ENCODE assay signal across 8 mouse cellular contexts in the genomic region with DNA sequence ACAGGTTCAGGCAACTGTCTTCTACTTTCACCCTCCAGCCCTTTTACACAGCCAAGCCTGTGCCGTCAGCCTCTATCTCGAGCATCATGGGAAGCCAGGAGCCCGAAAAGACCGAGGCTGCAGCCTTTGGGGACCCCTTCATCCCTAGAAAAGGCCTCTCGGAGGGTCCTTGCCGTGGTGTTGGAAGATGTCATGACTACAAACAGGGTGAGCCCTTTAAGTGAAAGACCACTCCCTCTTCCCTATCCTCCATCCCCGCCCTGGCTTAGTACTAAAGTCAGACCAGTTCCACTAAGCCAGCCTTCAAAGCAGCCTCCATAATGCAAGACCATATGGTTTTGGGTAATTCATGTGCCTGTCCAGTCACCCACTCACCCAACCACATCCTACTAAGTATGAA. TPM values are rescaled to one million over a fixed set of nuclear protein-coding genes. Genes with fewer than 3 reads are reported as not detected.
DNase-seq lines count a peak whose midpoint lies in the region; ATAC-seq and TF ChIP-seq lines count a peak whose summit lies in the region.

No protein-coding gene starts in this region.

- peak overlapping the region; percentile 90 for H3K9ac ChIP-seq in heart, adult 2 months (ENCODE audit: low read depth, low read length)
- peak overlapping the region; percentile 81 for H3K9ac ChIP-seq in embryonic facial prominence, embryonic 15.5 days
- peak overlapping the region; percentile 83 for H3K9ac ChIP-seq in limb, embryonic 14.5 days (ENCODE audit: low read depth, low read length, severe bottlenecking)
- peak overlapping the region; percentile 89 for H3K9ac ChIP-seq in stomach, postnatal 0 days (ENCODE audit: low read length)

- H3K36me3 ChIP-seq in heart, adult 2 months (ENCODE audit: control insufficient read depth, insufficient read depth, low read length) = peaks cover 16% of the 10 kb centered on the region
- peaks cover 46% of the 10 kb centered on the region for H3K36me3 ChIP-seq in embryonic facial prominence, embryonic 15.5 days
- H3K36me3 ChIP-seq in limb, embryonic 14.5 days (ENCODE audit: control insufficient read depth, insufficient read depth, low read length) = peaks cover 42% of the 10 kb centered on the region
- H3K36me3 ChIP-seq in stomach, postnatal 0 days (ENCODE audit: control insufficient read depth, insufficient read depth, low read length) = peaks cover 19% of the 10 kb centered on the region

- no peak for TF ChIP-seq EP300 in heart, adult 2 months (IDR thresholded peaks at IDR 0.05; ENCODE audit: insufficient read depth, low read depth, low read length)
- no peak for TF ChIP-seq EP300 in stomach, postnatal 0 days (optimal IDR thresholded peaks at IDR 0.05)

- H3K4me3 ChIP-seq in heart, adult 2 months = peak overlapping the region; percentile 69
- peak overlapping the region; percentile 63 for H3K4me3 ChIP-seq in embryonic facial prominence, embryonic 15.5 days (replicated peaks)
- peak overlapping the region; percentile 70 for H3K4me3 ChIP-seq in limb, embryonic 14.5 days (replicated peaks; ENCODE audit: low read length)
- peak overlapping the region; percentile 75 for H3K4me3 ChIP-seq in stomach, postnatal 0 days (ENCODE audit: low read depth, low read length)

- ATAC-seq in embryonic facial prominence, embryonic 15.5 days (ENCODE audit: insufficient number of reproducible peaks, low FRiP score, low TSS enrichment, low read depth) = no peak
- no peak for ATAC-seq in limb, embryonic 14.5 days (ENCODE audit: low FRiP score, low read depth)
- no peak for ATAC-seq in stomach, postnatal 0 days (ENCODE audit: low FRiP score, low TSS enrichment)

- TF ChIP-seq POLR2A in heart, adult 2 months (IDR thresholded peaks at IDR 0.05; ENCODE audit: insufficient read depth, low read depth, low read length) = no peak
- TF ChIP-seq POLR2A in limb, embryonic 14.5 days (IDR thresholded peaks at IDR 0.05; ENCODE audit: borderline replicate concordance, extremely low read depth, insufficient read depth, insufficient read length) = no peak

- intact Hi-C loops in heart, adult 2 months (cut with DNase I) = loop anchor here (5.0 kb wide), 1 partner anchor 80 kb away; a partner anchor contains a TSS

- TF ChIP-seq CTCF in heart, adult 2 months (IDR thresholded peaks at IDR 0.05) = no peak
- no peak for TF ChIP-seq CTCF in stomach, postnatal 0 days (IDR thresholded peaks at IDR 0.05; ENCODE audit: low read depth)

- H3K9me3 ChIP-seq in embryonic facial prominence, embryonic 15.5 days (replicated peaks) = no peaks in the 10 kb centered on the region
- no peaks in the 10 kb centered on the region for H3K9me3 ChIP-seq in limb, embryonic 14.5 days (ENCODE audit: control insufficient read depth, low read length)
- H3K9me3 ChIP-seq in stomach, postnatal 0 days (ENCODE audit: control insufficient read depth, low read length) = no peaks in the 10 kb centered on the region

- H3K4me1 ChIP-seq in heart, adult 2 months (ENCODE audit: control insufficient read depth, insufficient read depth, low read length) = peaks cover 5% of the 10 kb centered on the region
- H3K4me1 ChIP-seq in embryonic facial prominence, embryonic 15.5 days = peaks cover 21% of the 10 kb centered on the region
- peaks cover 8% of the 10 kb centered on the region for H3K4me1 ChIP-seq in limb, embryonic 14.5 days (ENCODE audit: control insufficient read depth, insufficient read depth, low read length)
- H3K4me1 ChIP-seq in stomach, postnatal 0 days (replicated peaks; ENCODE audit: control insufficient read depth, insufficient read depth) = no peaks in the 10 kb centered on the region

- H3K4me2 ChIP-seq in embryonic facial prominence, embryonic 15.5 days (replicated peaks) = peak overlapping the region; percentile 78
- peak overlapping the region; percentile 79 for H3K4me2 ChIP-seq in limb, embryonic 14.5 days (replicated peaks; ENCODE audit: low read depth, low read length, severe bottlenecking)
- peak overlapping the region; percentile 78 for H3K4me2 ChIP-seq in stomach, postnatal 0 days (replicated peaks; ENCODE audit: low read depth)

- peaks cover 2% of the 10 kb centered on the region; the same call in 1 of the 2 replicates for H3K79me2 ChIP-seq in heart, adult 2 months (replicated peaks; ENCODE audit: control insufficient read depth, insufficient read depth, low read length)

- no peak for DNase-seq in heart, adult 2 months
- no peak for DNase-seq in heart, adult 9 months (ENCODE audit: low spot score in 2 of 2)
- DNase-seq in 416B (ENCODE audit: low read depth) = peak; percentile 52
- peak; percentile 32 for DNase-seq in limb, embryonic 14.5 days (ENCODE audit: low spot score)
- no peak for DNase-seq in stomach, postnatal 0 days (ENCODE audit: low spot score)
- no peak for DNase-seq in urinary bladder, postnatal 10 days (ENCODE audit: low spot score)
- DNase-seq in natural killer cell, adult 2 months (ENCODE audit: low spot score in 2 of 2) = no peak

- peak overlapping the region; percentile 95 for H3K27ac ChIP-seq in heart, adult 2 months
- peak overlapping the region; percentile 99 for H3K27ac ChIP-seq in embryonic facial prominence, embryonic 15.5 days (replicated peaks)
- peak overlapping the region; percentile 92 for H3K27ac ChIP-seq in limb, embryonic 14.5 days (replicated peaks; ENCODE audit: low read depth, low read length)
- peak overlapping the region; percentile 99 for H3K27ac ChIP-seq in stomach, postnatal 0 days (replicated peaks)

- no peaks in the 10 kb centered on the region for H3K27me3 ChIP-seq in heart, adult 2 months (ENCODE audit: control insufficient read depth, insufficient read depth, low read length)
- no peaks in the 10 kb centered on the region for H3K27me3 ChIP-seq in embryonic facial prominence, embryonic 15.5 days
- no peaks in the 10 kb centered on the region for H3K27me3 ChIP-seq in limb, embryonic 14.5 days (ENCODE audit: control insufficient read depth, insufficient read depth, low read length)
- H3K27me3 ChIP-seq in stomach, postnatal 0 days (ENCODE audit: control insufficient read depth, insufficient read depth, low read length) = no peaks in the 10 kb centered on the region

- 2% methylated on average over 7 of the region's 7 CpGs for WGBS in heart, adult 2 months
- WGBS in embryonic facial prominence, embryonic 15.5 days = 2% methylated on average over 7 of the region's 7 CpGs
- WGBS in limb, embryonic 14.5 days = 0% methylated on average over 7 of the region's 7 CpGs
- WGBS in stomach, postnatal 0 days = under 1% methylated on average over 7 of the region's 7 CpGs

RNA-seq across cellular contexts. Expression of a gene that starts 6.9 kb away (rescaled TPM):
- 10 to 100 TPM; 31.2 to 33.9 TPM for total RNA-seq in heart, adult 2 months (2021)
- polyA plus RNA-seq in heart, adult 2 months (2012; rRNA removed) = 13.4 and 16.4 TPM in 2 replicates
- polyA plus RNA-seq in embryonic facial prominence, embryonic 15.5 days (2015; fragmentation: Nextera tagmentation; extraction: Ambion mirVana) = 17.1 and 17.3 TPM in 2 replicates
- polyA plus RNA-seq in limb, embryonic 14.5 days (2012; rRNA removed) = 49.8 and 57.2 TPM in 2 replicates
- polyA plus RNA-seq in limb, embryonic 14.5 days (2014; fragmentation: Nextera tagmentation; extraction: Ambion mirVana) = 17.3 and 21.1 TPM in 2 replicates
- 8.7 and 9.3 TPM in 2 replicates for polyA plus RNA-seq in stomach, postnatal 0 days (2015; fragmentation: Nextera tagmentation; extraction: Ambion mirVana)

RNA-seq across cellular contexts. Expression of a gene that starts 12.6 kb away (rescaled TPM):
- total RNA-seq in heart, adult 2 months (2021) = 10 to 100 TPM; 23.1 to 28.0 TPM
- polyA plus RNA-seq in heart, adult 2 months (2012; rRNA removed) = 45.6 and 61.6 TPM in 2 replicates
- 46.3 and 55.9 TPM in 2 replicates for polyA plus RNA-seq in embryonic facial prominence, embryonic 15.5 days (2015; fragmentation: Nextera tagmentation; extraction: Ambion mirVana)
- polyA plus RNA-seq in limb, embryonic 14.5 days (2012; rRNA removed) = 65.8 and 86.0 TPM in 2 replicates
- polyA plus RNA-seq in limb, embryonic 14.5 days (2014; fragmentation: Nextera tagmentation; extraction: Ambion mirVana) = 43.7 and 49.7 TPM in 2 replicates
- 30.4 and 36.5 TPM in 2 replicates for polyA plus RNA-seq in stomach, postnatal 0 days (2015; fragmentation: Nextera tagmentation; extraction: Ambion mirVana)

RNA-seq across cellular contexts. Expression of a gene that starts 23.1 kb away (rescaled TPM):
- total RNA-seq in heart, adult 2 months (2021) = 1 to 10 TPM in 1 of 2 experiments, under 1 TPM in 1; 0.93 to 1.5 TPM
- 1.8 and 2.0 TPM in 2 replicates for polyA plus RNA-seq in heart, adult 2 months (2012; rRNA removed)
- 8.0 and 8.8 TPM in 2 replicates for polyA plus RNA-seq in embryonic facial prominence, embryonic 15.5 days (2015; fragmentation: Nextera tagmentation; extraction: Ambion mirVana)
- 10.2 and 14.7 TPM in 2 replicates for polyA plus RNA-seq in limb, embryonic 14.5 days (2012; rRNA removed)
- 7.7 and 10.5 TPM in 2 replicates for polyA plus RNA-seq in limb, embryonic 14.5 days (2014; fragmentation: Nextera tagmentation; extraction: Ambion mirVana)
- polyA plus RNA-seq in stomach, postnatal 0 days (2015; fragmentation: Nextera tagmentation; extraction: Ambion mirVana) = 2.1 and 2.9 TPM in 2 replicates

RNA-seq across cellular contexts. Expression of a gene that starts 39.7 kb away (rescaled TPM):
- total RNA-seq in heart, adult 2 months (2021) = 10 to 100 TPM; 53.1 to 55.8 TPM
- polyA plus RNA-seq in heart, adult 2 months (2012; rRNA removed) = 15.3 and 16.7 TPM in 2 replicates
- 48.6 and 52.4 TPM in 2 replicates for polyA plus RNA-seq in embryonic facial prominence, embryonic 15.5 days (2015; fragmentation: Nextera tagmentation; extraction: Ambion mirVana)
- 21.4 and 37.2 TPM in 2 replicates for polyA plus RNA-seq in limb, embryonic 14.5 days (2012; rRNA removed)
- 44.1 and 54.8 TPM in 2 replicates for polyA plus RNA-seq in limb, embryonic 14.5 days (2014; fragmentation: Nextera tagmentation; extraction: Ambion mirVana)
- polyA plus RNA-seq in stomach, postnatal 0 days (2015; fragmentation: Nextera tagmentation; extraction: Ambion mirVana) = 13.0 TPM in 2 replicates

RNA-seq across cellular contexts. Expression of a gene that starts 47.3 kb away (rescaled TPM):
- 1 to 10 TPM; 7.8 to 8.2 TPM for total RNA-seq in heart, adult 2 months (2021)
- 7.9 and 9.3 TPM in 2 replicates for polyA plus RNA-seq in heart, adult 2 months (2012; rRNA removed)
- polyA plus RNA-seq in embryonic facial prominence, embryonic 15.5 days (2015; fragmentation: Nextera tagmentation; extraction: Ambion mirVana) = 14.6 and 14.7 TPM in 2 replicates
- polyA plus RNA-seq in limb, embryonic 14.5 days (2012; rRNA removed) = 17.4 and 19.6 TPM in 2 replicates
- polyA plus RNA-seq in limb, embryonic 14.5 days (2014; fragmentation: Nextera tagmentation; extraction: Ambion mirVana) = 15.0 and 17.0 TPM in 2 replicates
- polyA plus RNA-seq in stomach, postnatal 0 days (2015; fragmentation: Nextera tagmentation; extraction: Ambion mirVana) = 6.1 and 6.4 TPM in 2 replicates

Comparison
In these comparisons a context has a peak if more than half of its experiments do, and no peak if none do; other contexts are left out.
1. DNase-seq: peak in 416B (single experiment) and limb, embryonic 14.5 days (single experiment); none in heart, adult 2 months (0 of 2), heart, adult 9 months (0 of 2), stomach, postnatal 0 days (single experiment), urinary bladder, postnatal 10 days (single experiment) and natural killer cell, adult 2 months (0 of 2).
2. Peak in every context shown above with its lines, with median percentiles within 50 percentile points of each other: H3K27ac ChIP-seq, H3K4me3 ChIP-seq, H3K9ac ChIP-seq and H3K4me2 ChIP-seq.